Mouse (Mus musculus): ENCODE measurements at regions not wholly inside any gene's neighbourhood (a gene's known extent, or its start where the extent isn't known, plus 50 kb on each side); places are given as distances from the start of the nearest gene placed in this dataset.

GRCm38 (mm10) chr10:19091949-19092348 lies 76.5 kb upstream of the Tnfaip3 start:
- no peak for ATAC-seq (ENCODE audit: insufficient read depth, low FRiP score, low TSS enrichment)
- Histone ChIP-seq H3K9ac (ENCODE audit: low read length) (no peak overlapping the region), H3K4me2 (ENCODE audit: low read depth) (no peak overlapping the region), H3K27ac (ENCODE audit: low read depth, low read length) (no peak overlapping the region), H3K36me3 (ENCODE audit: control insufficient read depth, insufficient read depth, low read length) (no peaks in the 10 kb centered on the region), H3K27me3 (ENCODE audit: control insufficient read depth, insufficient read depth, low read length) (no peaks in the 10 kb centered on the region), H3K4me1 (ENCODE audit: control insufficient read depth, insufficient read depth, low read length) (no peaks in the 10 kb centered on the region), H3K9me3 (ENCODE audit: control insufficient read depth, low read length) (no peaks in the 10 kb centered on the region), H3K4me3 (ENCODE audit: low read depth, low read length) (no peak overlapping the region)
- 86% methylated on average over 3 of the region's 3 CpGs for WGBS
- no peak for DNase-seq (ENCODE audit: low spot score)

- Histone ChIP-seq H3K27ac (ENCODE audit: low read depth, low read length) (no peak overlapping the region), H3K4me3 (ENCODE audit: low read depth, low read length) (no peak overlapping the region), H3K36me3 (ENCODE audit: control insufficient read depth, insufficient read depth, low read length) (no peaks in the 10 kb centered on the region), H3K9me3 (ENCODE audit: control insufficient read depth, low read length) (no peaks in the 10 kb centered on the region), H3K4me2 (ENCODE audit: low read depth) (no peak overlapping the region), H3K4me1 (ENCODE audit: control insufficient read depth, insufficient read depth, low read length) (no peaks in the 10 kb centered on the region), H3K9ac (ENCODE audit: low read length) (no peak overlapping the region), H3K27me3 (ENCODE audit: control insufficient read depth, insufficient read depth, low read length) (no peaks in the 10 kb centered on the region)
- WGBS: 38% methylated on average over 3 of the region's 3 CpGs
- DNase-seq (ENCODE audit: low spot score) (no peak), ATAC-seq (ENCODE audit: insufficient read depth, low FRiP score, low TSS enrichment) (no peak)
These were observed 75.7 kb upstream of the Tnfaip3 start for GRCm38 (mm10) chr10:19091110-19091509.

- Histone ChIP-seq H3K27ac (ENCODE audit: low read depth, low read length) (no peak overlapping the region), H3K4me2 (ENCODE audit: low read depth) (no peak overlapping the region), H3K9me3 (ENCODE audit: control insufficient read depth, low read length) (no peaks in the 10 kb centered on the region), H3K36me3 (ENCODE audit: control insufficient read depth, insufficient read depth, low read length) (no peaks in the 10 kb centered on the region), H3K4me1 (ENCODE audit: control insufficient read depth, insufficient read depth, low read length) (no peaks in the 10 kb centered on the region), H3K4me3 (ENCODE audit: low read depth, low read length) (no peak overlapping the region), H3K27me3 (ENCODE audit: control insufficient read depth, insufficient read depth, low read length) (no peaks in the 10 kb centered on the region), H3K9ac (ENCODE audit: low read length) (no peak overlapping the region)
- DNase-seq (ENCODE audit: low spot score) (no peak), ATAC-seq (ENCODE audit: insufficient read depth, low FRiP score, low TSS enrichment) (no peak)
- WGBS: 81% methylated on average over 1 of the region's 1 CpGs
These were observed 71.5 kb upstream of the Tnfaip3 start for GRCm38 (mm10) chr10:19086995-19087394.

- no peaks in the 10 kb centered on the region for H3K36me3 ChIP-seq (ENCODE audit: control insufficient read depth, insufficient read depth, low read length)
These were observed 66.7 kb upstream of the Tnfaip3 start for GRCm38 (mm10) chr10:19082136-19082535.

GRCm38 (mm10) chr10:19078047-19078446 lies 62.6 kb upstream of the Tnfaip3 start:
- 87% methylated on average over 4 of the region's 4 CpGs for WGBS
- H3K27ac ChIP-seq (ENCODE audit: low read depth, low read length): no peak overlapping the region
- ATAC-seq (ENCODE audit: insufficient read depth, low FRiP score, low TSS enrichment) (no peak), DNase-seq (ENCODE audit: low spot score) (no peak)
- H3K27me3 ChIP-seq (ENCODE audit: control insufficient read depth, insufficient read depth, low read length): no peaks in the 10 kb centered on the region
- H3K9me3 ChIP-seq (ENCODE audit: control insufficient read depth, low read length): no peaks in the 10 kb centered on the region
- no peaks in the 10 kb centered on the region for H3K4me1 ChIP-seq (ENCODE audit: control insufficient read depth, insufficient read depth, low read length)
- H3K4me2 ChIP-seq (ENCODE audit: low read depth): no peak overlapping the region
- H3K4me3 ChIP-seq (ENCODE audit: low read depth, low read length): no peak overlapping the region
- H3K36me3 ChIP-seq (ENCODE audit: control insufficient read depth, insufficient read depth, low read length): no peaks in the 10 kb centered on the region
- no peak overlapping the region for H3K9ac ChIP-seq (ENCODE audit: low read length)

More at GRCm38 (mm10) chr10:19082136-19082535, 66.7 kb upstream of the Tnfaip3 start:
- Histone ChIP-seq H3K27ac (ENCODE audit: low read depth, low read length) (no peak overlapping the region), H3K9me3 (ENCODE audit: control insufficient read depth, low read length) (no peaks in the 10 kb centered on the region), H3K27me3 (ENCODE audit: control insufficient read depth, insufficient read depth, low read length) (no peaks in the 10 kb centered on the region), H3K4me2 (ENCODE audit: low read depth) (no peak overlapping the region), H3K9ac (ENCODE audit: low read length) (no peak overlapping the region), H3K4me3 (ENCODE audit: low read depth, low read length) (no peak overlapping the region), H3K4me1 (ENCODE audit: control insufficient read depth, insufficient read depth, low read length) (no peaks in the 10 kb centered on the region)
- DNase-seq (ENCODE audit: low spot score) (no peak), ATAC-seq (ENCODE audit: insufficient read depth, low FRiP score, low TSS enrichment) (no peak)
- WGBS: 92% methylated on average over 4 of the region's 4 CpGs

- H3K4me3 ChIP-seq (ENCODE audit: low read depth, low read length): no peak overlapping the region
- 89% methylated on average over 5 of the region's 5 CpGs for WGBS
- H3K9ac ChIP-seq (ENCODE audit: low read length): no peak overlapping the region
- no peak overlapping the region for H3K27ac ChIP-seq (ENCODE audit: low read depth, low read length)
- H3K4me1 ChIP-seq (ENCODE audit: control insufficient read depth, insufficient read depth, low read length): no peaks in the 10 kb centered on the region
- DNase-seq (ENCODE audit: low spot score) (no peak), ATAC-seq (ENCODE audit: insufficient read depth, low FRiP score, low TSS enrichment) (no peak)
- H3K9me3 ChIP-seq (ENCODE audit: control insufficient read depth, low read length): no peaks in the 10 kb centered on the region
- no peaks in the 10 kb centered on the region for H3K27me3 ChIP-seq (ENCODE audit: control insufficient read depth, insufficient read depth, low read length)
- no peak overlapping the region for H3K4me2 ChIP-seq (ENCODE audit: low read depth)
- H3K36me3 ChIP-seq (ENCODE audit: control insufficient read depth, insufficient read depth, low read length): no peaks in the 10 kb centered on the region
These were observed 52.9 kb upstream of the Tnfaip3 start for GRCm38 (mm10) chr10:19068377-19068776.

- no peak for ATAC-seq (ENCODE audit: insufficient read depth, low FRiP score, low TSS enrichment)
- 83% methylated on average over 3 of the region's 3 CpGs for WGBS
- no peaks in the 10 kb centered on the region for H3K9me3 ChIP-seq (ENCODE audit: control insufficient read depth, low read length)
- H3K36me3 ChIP-seq (ENCODE audit: control insufficient read depth, insufficient read depth, low read length): no peaks in the 10 kb centered on the region
- H3K9ac ChIP-seq (ENCODE audit: low read length): no peak overlapping the region
- no peaks in the 10 kb centered on the region for H3K4me1 ChIP-seq (ENCODE audit: control insufficient read depth, insufficient read depth, low read length)
- H3K4me2 ChIP-seq (ENCODE audit: low read depth): no peak overlapping the region
- no peak overlapping the region for H3K4me3 ChIP-seq (ENCODE audit: low read depth, low read length)
- H3K27me3 ChIP-seq (ENCODE audit: control insufficient read depth, insufficient read depth, low read length): no peaks in the 10 kb centered on the region
- DNase-seq (ENCODE audit: low spot score): no peak
- H3K27ac ChIP-seq (ENCODE audit: low read depth, low read length): no peak overlapping the region
These were observed 52.2 kb upstream of the Tnfaip3 start for GRCm38 (mm10) chr10:19067623-19068022.

GRCm38 (mm10) chr10:19066821-19067350 lies 51.4 kb upstream of the Tnfaip3 start:
- WGBS: 94% methylated on average over 5 of the region's 5 CpGs
- Histone ChIP-seq H3K27ac (ENCODE audit: low read depth, low read length) (no peak overlapping the region), H3K4me2 (ENCODE audit: low read depth) (no peak overlapping the region), H3K27me3 (ENCODE audit: control insufficient read depth, insufficient read depth, low read length) (no peaks in the 10 kb centered on the region), H3K36me3 (ENCODE audit: control insufficient read depth, insufficient read depth, low read length) (no peaks in the 10 kb centered on the region), H3K4me1 (ENCODE audit: control insufficient read depth, insufficient read depth, low read length) (no peaks in the 10 kb centered on the region), H3K9ac (ENCODE audit: low read length) (no peak overlapping the region), H3K4me3 (ENCODE audit: low read depth, low read length) (no peak overlapping the region), H3K9me3 (ENCODE audit: control insufficient read depth, low read length) (no peaks in the 10 kb centered on the region)
- ATAC-seq (ENCODE audit: insufficient read depth, low FRiP score, low TSS enrichment) (no peak), DNase-seq (ENCODE audit: low spot score) (no peak)
